Mouse (Mus musculus) kidney, adult 2 months (tissue): ENCODE measurements around the gene Rpf1.

Experiments used
- CTCF ChIP-seq: fragments of 200-500 bp; conservative IDR thresholded peaks from 2 replicates; pipeline ENCODE4 v1.5.1; 2011; ENCODE audit warnings: low read depth, mild to moderate bottlenecking, control low read depth, low read length, moderate library complexity, mixed read lengths; ENCODE audit not compliant: insufficient read depth, insufficient read length
- POLR2A ChIP-seq: fragments of 200-500 bp; IDR thresholded peaks from one replicate; pipeline ENCODE4 v1.6.1; 2011; ENCODE audit warnings: low read depth, low read length, control low read depth

DNA sequence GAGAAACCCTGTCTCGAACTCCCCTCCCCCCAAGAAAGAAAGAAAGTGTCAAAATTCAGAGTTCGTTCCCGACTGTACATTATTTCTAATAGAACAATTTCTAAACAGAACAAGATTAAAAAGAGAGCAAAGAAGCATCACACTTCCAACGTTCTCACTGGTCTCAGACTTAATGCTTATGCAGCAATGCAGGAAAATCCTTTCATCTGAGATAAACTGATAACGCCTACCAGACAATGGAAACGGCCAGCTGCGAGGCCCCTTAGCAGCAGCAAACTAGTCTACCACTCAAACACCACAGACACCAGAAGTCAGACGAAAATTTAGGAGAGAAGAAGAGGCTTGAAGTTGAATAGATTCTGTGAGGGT is 407 bp upstream of the Rpf1 start:
- TF ChIP-seq CTCF (no peak), POLR2A (no peak)
